Mouse (Mus musculus) heart, postnatal 0 days (tissue): ENCODE results near the gene Usp53. TPM values are rescaled to one million over a fixed set of nuclear protein-coding genes. Genes with fewer than 3 reads are reported as not detected.

Source experiments
- ATAC-seq: fragments of 200-750 bp; cut with Nextera tagmentation; 2 replicates; pipeline ENCODE4 v1.8.0; 2017; ENCODE audit warnings: low read depth, moderate number of reproducible peaks, moderate library complexity; ENCODE audit not compliant: insufficient read depth
- DNase-seq: peaks from one replicate; pipeline ENCODE4 v3.0.0-alpha.2; 2016; ENCODE audit warnings: low spot score
- H3K27ac ChIP-seq: fragments of 300-500 bp; sonication (generic); 2 replicates; pipeline ENCODE4 v1.5.1; 2014; ENCODE audit warnings: low read depth, mild to moderate bottlenecking
- H3K27me3 ChIP-seq: fragments of 300-500 bp; sonication (generic); 2 replicates; pipeline ENCODE4 v1.6.1; 2014; ENCODE audit warnings: low read length, mixed read lengths; ENCODE audit not compliant: control insufficient read depth, insufficient read depth
- H3K36me3 ChIP-seq: fragments of 300-500 bp; sonication (generic); replicated peaks from 2 replicates; pipeline ENCODE4 v1.6.1; 2014; ENCODE audit warnings: low read length, mixed read lengths; ENCODE audit not compliant: control insufficient read depth, insufficient read depth
- H3K4me1 ChIP-seq: fragments of 300-500 bp; sonication (generic); 2 replicates; pipeline ENCODE4 v1.6.1; 2014; ENCODE audit warnings: antibody characterized with exemption; ENCODE audit not compliant: control insufficient read depth, insufficient read depth
- H3K4me2 ChIP-seq: fragments of 300-500 bp; sonication (generic); 2 replicates; pipeline ENCODE4 v1.6.1; 2014; ENCODE audit warnings: low read depth, mild to moderate bottlenecking, low read length, moderate library complexity
- H3K4me3 ChIP-seq: fragments of 300-500 bp; sonication (generic); 2 replicates; pipeline ENCODE4 v1.5.1; 2014; ENCODE audit warnings: low read depth, low read length
- H3K9ac ChIP-seq: fragments of 300-500 bp; sonication (generic); replicated peaks from 2 replicates; pipeline ENCODE4 v1.6.1; 2014; ENCODE audit warnings: low read depth, low read length, mixed read lengths
- H3K9me3 ChIP-seq: fragments of 300-500 bp; sonication (generic); replicated peaks from 2 replicates; pipeline ENCODE4 v1.6.1; 2016; ENCODE audit warnings: low read length; ENCODE audit not compliant: control insufficient read depth
- CTCF ChIP-seq: IDR thresholded peaks from 2 replicates; pipeline ENCODE4 v1.5.1; 2016; ENCODE audit warnings: antibody characterized with exemption, control low read depth, low read depth
- EP300 ChIP-seq: IDR thresholded peaks from 2 replicates; pipeline ENCODE4 v1.6.1; 2016; ENCODE audit warnings: antibody characterized with exemption, low read depth
- WGBS: fragments of 180-500 bp; shearing (Covaris S2); extraction: QIAGEN DNeasy Blood & Tissue Kit; methylation state at CpG from one replicate; pipeline ENCODE4 v1.1.7; 2014; 5-methylcytosine and 5-hydroxymethylcytosine counted together
- microRNA-seq: library from miRNA; unstranded; fragments of <30 nt; microRNA quantifications from one replicate; pipeline ENCODE4, GENCODE M21; 2016
- polyA plus RNA-seq: library from polyadenylated mRNA; unstranded; fragments of >200 nt; fragmentation: Nextera tagmentation; extraction: Ambion mirVana; gene quantifications from 2 replicates; pipeline ENCODE4 v1.2.1, GENCODE M21; 2015
- total RNA-seq: library from RNA; depleted of rRNA; stranded (reverse); fragments of >200 nt; gene quantifications from 2 replicates; pipeline ENCODE4 v1.2.3, GENCODE M21; 2014; ENCODE audit warnings: low replicate concordance; rRNA removed

The Usp53 gene
- total and polyA plus RNA-seq, 2 experiments from 2014 or later, result 7.4 to 10.0 TPM

DNA sequence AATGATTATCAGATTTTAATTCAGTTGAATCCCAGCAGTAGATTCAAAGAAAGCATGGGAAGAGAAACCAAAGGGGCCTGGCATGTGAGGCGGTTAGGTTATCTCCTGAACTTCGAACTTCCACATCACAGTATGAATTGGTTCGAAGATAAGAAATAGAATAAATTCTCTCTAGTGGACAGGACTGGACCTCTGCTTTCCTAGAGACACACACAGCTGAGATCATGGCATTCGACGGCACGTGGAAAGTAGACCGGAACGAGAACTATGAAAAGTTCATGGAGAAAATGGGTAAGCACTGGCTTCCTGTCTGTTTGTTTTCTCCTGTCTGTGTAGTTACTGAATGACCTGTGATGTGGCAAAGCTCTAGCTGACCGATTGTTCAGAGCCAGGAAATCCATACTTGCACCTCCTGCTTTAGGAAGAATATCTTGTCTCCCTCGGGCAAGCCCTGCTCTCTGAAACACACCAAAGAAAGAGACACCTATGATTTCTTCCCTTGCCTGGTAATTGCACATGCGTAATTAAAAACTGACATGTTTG, 89.0 kb downstream of the Usp53 start:
- Histone ChIP-seq H3K9me3 (no peaks in the 10 kb centered on the region), H3K4me2 (no peak overlapping the region), H3K36me3 (no peaks in the 10 kb centered on the region), H3K27me3 (no peaks in the 10 kb centered on the region), H3K9ac (no peak overlapping the region), H3K4me3 (no peak overlapping the region), H3K4me1 (no peaks in the 10 kb centered on the region), H3K27ac (no peak overlapping the region)
- WGBS, result 64% methylated on average over 11 of the region's 11 CpGs
- ATAC-seq (no peak), DNase-seq (no peak)
- no peak for TF ChIP-seq CTCF

DNA sequence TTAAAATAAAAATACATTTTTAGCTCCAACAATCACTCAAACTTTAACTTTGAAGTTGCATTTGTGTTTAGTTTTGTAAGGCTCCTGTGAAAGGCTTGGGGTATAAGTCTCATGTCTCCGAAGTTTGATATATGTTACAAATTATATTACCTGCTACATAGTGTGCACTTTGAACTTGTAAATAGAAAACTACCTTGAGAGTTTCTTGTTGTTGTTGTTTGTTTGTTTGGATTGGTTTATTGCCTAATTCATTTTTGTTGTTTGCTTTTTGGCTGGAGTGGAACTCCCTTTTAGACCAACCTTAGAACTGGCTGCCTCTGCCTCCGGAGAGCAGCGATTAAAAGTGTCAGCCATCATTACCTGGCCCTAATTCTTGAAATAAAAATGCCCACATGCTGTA, 89.5 kb downstream of the Usp53 start, which contains the start of gene Fabp2:
Fabp2 (plus strand) TSS at position 301 of the 400 bp plus-strand sequence.
- WGBS, result 93% methylated on average over 3 of the region's 3 CpGs
- no peaks in the 10 kb centered on the region for H3K9me3 ChIP-seq

GRCm38 (mm10) chr3:122888371-122888819, 95.9 kb downstream of the Usp53 start:
- H3K27ac ChIP-seq, result no peak overlapping the region
- 49% methylated on average over 5 of the region's 5 CpGs for WGBS
- no peak overlapping the region for H3K4me2 ChIP-seq
- no peak for TF ChIP-seq EP300
- no peak overlapping the region for H3K4me3 ChIP-seq
- H3K27me3 ChIP-seq, result no peaks in the 10 kb centered on the region
- no peaks in the 10 kb centered on the region for H3K9me3 ChIP-seq
- ATAC-seq (no peak), DNase-seq (no peak)
- no peaks in the 10 kb centered on the region for H3K4me1 ChIP-seq
- no peak overlapping the region for H3K9ac ChIP-seq
- no peaks in the 10 kb centered on the region for H3K36me3 ChIP-seq

More for the DNA sequence above, 89.5 kb downstream of the Usp53 start, which contains the start of gene Fabp2:
- no peak within 1 kb of the TSS for H3K4me2 ChIP-seq
- TF ChIP-seq EP300 (no peak), CTCF (no peak)
- ATAC-seq (no peak), DNase-seq (no peak)
- no peak within 1 kb of the TSS for H3K4me3 ChIP-seq
- no peak within 1 kb of the TSS for H3K27ac ChIP-seq
- H3K4me1 ChIP-seq, result no peaks in the 10 kb centered on the region
- H3K9ac ChIP-seq, result no peak within 1 kb of the TSS
- H3K36me3 ChIP-seq, result no peaks in the 10 kb centered on the region
- no peaks in the 10 kb centered on the region for H3K27me3 ChIP-seq

DNA sequence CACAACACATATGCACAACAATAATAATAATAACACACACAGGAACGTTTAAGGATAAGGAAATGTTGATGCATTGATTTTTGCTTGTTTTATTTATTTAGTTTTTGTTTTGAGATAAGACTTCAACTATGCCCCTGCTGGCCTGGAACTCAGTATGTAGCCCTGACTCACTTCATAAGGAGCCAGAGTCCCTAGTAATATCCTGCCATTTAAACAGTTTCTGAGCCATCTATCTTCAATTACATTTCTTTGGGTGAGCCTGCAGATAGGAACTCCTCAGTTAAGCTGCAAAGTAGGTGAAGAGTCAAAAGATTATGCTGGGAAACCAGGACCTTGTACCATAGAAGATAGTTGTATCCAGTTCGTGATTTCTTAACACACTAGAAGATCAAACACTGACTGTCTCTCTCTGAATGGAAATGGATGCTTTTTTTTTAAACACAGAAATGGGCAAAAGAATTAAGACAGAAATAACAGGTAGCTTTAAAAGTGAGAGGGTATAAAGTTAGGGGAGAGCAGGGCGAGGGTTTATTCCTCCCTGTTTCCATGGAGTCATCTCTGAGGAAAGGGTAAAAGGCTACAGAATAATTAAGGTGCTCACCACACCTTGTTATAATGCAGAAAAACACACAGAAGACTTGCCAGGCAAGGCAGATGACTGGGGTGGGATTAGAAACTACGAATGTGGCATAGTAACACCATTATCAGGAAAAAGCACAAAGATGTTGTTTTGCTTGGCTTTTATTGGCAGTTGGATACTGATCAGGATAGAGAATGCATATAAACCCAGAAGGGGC, 96.6 kb downstream of the Usp53 start:
- H3K9me3 ChIP-seq, result no peaks in the 10 kb centered on the region
- WGBS, result 71% methylated on average over 4 of the region's 4 CpGs
- no peaks in the 10 kb centered on the region for H3K27me3 ChIP-seq
- H3K36me3 ChIP-seq, result no peaks in the 10 kb centered on the region
- no peak overlapping the region for H3K9ac ChIP-seq
- no peak overlapping the region for H3K27ac ChIP-seq
- H3K4me2 ChIP-seq, result no peak overlapping the region
- DNase-seq (no peak), ATAC-seq (no peak)
- no peak overlapping the region for H3K4me3 ChIP-seq
- TF ChIP-seq EP300, result no peak
- TF ChIP-seq CTCF, result no peak
- no peaks in the 10 kb centered on the region for H3K4me1 ChIP-seq

Small RNA genes within 50 kb of the gene (microRNA-seq; reads per million reads assigned to microRNA genes)
- not detected for gene Gm22066

Other genes starting within 250 kb of the Usp53 start
- gene Fabp2, start 89.4 kb downstream of the Usp53 start, total RNA-seq, result not detected in 2 replicates
- not detected in 2 replicates for gene Fabp2, start 89.4 kb downstream of the Usp53 start, polyA plus RNA-seq
- not detected in 2 replicates for gene Gm10959, start 65.2 kb downstream of the Usp53 start, total RNA-seq
- gene Gm10959, start 65.2 kb downstream of the Usp53 start, polyA plus RNA-seq, result not detected in 2 replicates
- 38.5 and 61.3 TPM in 2 replicates for gene 1810037I17Rik, start 60.3 kb downstream of the Usp53 start, total RNA-seq
- 112 and 123 TPM in 2 replicates for gene 1810037I17Rik, start 60.3 kb downstream of the Usp53 start, polyA plus RNA-seq
- gene Myoz2, start 50.5 kb upstream of the Usp53 start, total RNA-seq, result 346 and 521 TPM in 2 replicates
- gene Myoz2, start 50.5 kb upstream of the Usp53 start, polyA plus RNA-seq, result 574 and 591 TPM in 2 replicates